Mouse (Mus musculus) CH12.LX (cell line): ENCODE measurements at regions not wholly inside any gene's neighbourhood (a gene's known extent, or its start where the extent isn't known, plus 50 kb on each side); places are given as distances from the start of the nearest gene placed in this dataset.

Source experiments
- CTCF ChIP-seq, 2 experiments: IDR thresholded peaks in 1 of 2; conservative IDR thresholded peaks in 1 of 2; 2 replicates each; pipeline ENCODE4 v1.5.1; 2011 to 2012; ENCODE audit warnings: low read depth in 2 of 2, low read length in 2 of 2, improper control_type of control experiment in 1 of 2, inconsistent platforms in 1 of 2, mild to moderate bottlenecking in 1 of 2, moderate library complexity in 1 of 2
- ELF1 ChIP-seq: IDR thresholded peaks from 2 replicates; pipeline ENCODE4 v1.6.1; 2014; ENCODE audit warnings: low read depth, mild to moderate bottlenecking, inconsistent platforms, low read length, improper control_type of control experiment
- EP300 ChIP-seq: IDR thresholded peaks from 2 replicates; pipeline ENCODE4 v1.6.1; 2011; ENCODE audit warnings: low read length, improper control_type of control experiment
- ETS1 ChIP-seq: conservative IDR thresholded peaks from 2 replicates; pipeline ENCODE4 v1.6.1; 2012; ENCODE audit warnings: low read depth, mild to moderate bottlenecking, inconsistent platforms, low read length, improper control_type of control experiment, moderate library complexity
- MAFK ChIP-seq: IDR thresholded peaks from 2 replicates; pipeline ENCODE4 v1.6.1; 2011; ENCODE audit warnings: low read length, improper control_type of control experiment; ENCODE audit not compliant: insufficient replicate concordance
- MYC ChIP-seq: IDR thresholded peaks from 2 replicates; pipeline ENCODE4 v1.6.1; 2011; ENCODE audit warnings: low read depth, mild to moderate bottlenecking, improper control_type of control experiment, low read length
- PAX5 ChIP-seq: IDR thresholded peaks from 2 replicates; pipeline ENCODE4 v1.6.1; 2012; ENCODE audit warnings: low read length, inconsistent platforms, mixed read lengths
- POLR2A ChIP-seq: IDR thresholded peaks from 2 replicates; pipeline ENCODE4 v1.6.1; 2011; ENCODE audit warnings: low read depth, mild to moderate bottlenecking, improper control_type of control experiment, low read length
- RAD21 ChIP-seq: IDR thresholded peaks from 2 replicates; pipeline ENCODE4 v1.6.1; 2011; ENCODE audit warnings: low read depth, mild to moderate bottlenecking, low read length, improper control_type of control experiment, moderate library complexity
- TBP ChIP-seq: conservative IDR thresholded peaks from 2 replicates; pipeline ENCODE4 v1.6.1; 2011; ENCODE audit warnings: low read depth, low read length, improper control_type of control experiment
- ZNF384 ChIP-seq: IDR thresholded peaks from 2 replicates; pipeline ENCODE4 v1.6.1; 2012; ENCODE audit warnings: low read depth, low read length, improper control_type of control experiment, inconsistent platforms

DNA sequence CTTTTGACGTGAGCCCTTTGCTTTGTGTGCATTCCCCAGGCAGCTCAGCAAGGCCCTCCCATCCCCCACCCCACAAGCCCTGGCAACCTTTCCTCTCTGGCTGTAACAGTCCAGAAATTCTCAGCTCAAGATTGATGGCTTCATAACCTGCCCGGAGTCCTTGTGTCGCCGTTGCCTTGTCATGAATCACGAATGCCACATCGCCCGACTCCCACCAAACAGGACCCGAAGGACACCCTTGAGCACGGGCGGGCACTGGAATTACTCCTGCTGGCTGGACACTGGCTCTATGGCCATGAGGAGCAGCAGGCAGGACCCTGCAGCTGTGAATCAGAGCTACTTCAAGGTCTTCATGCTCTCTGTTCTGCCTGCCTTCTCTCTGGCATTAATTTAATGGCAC lies 106.6 kb upstream of the Nxpe4 start:
- TF ChIP-seq ELF1 = no peak
- no peak for TF ChIP-seq ETS1
- no peak for TF ChIP-seq POLR2A
- no peak for TF ChIP-seq MYC
- TF ChIP-seq MAFK = no peak
- no peak for TF ChIP-seq CTCF (conservative IDR thresholded peaks at IDR 0.05 in 1 of 2, IDR thresholded peaks at IDR 0.05 in 1 of 2; ENCODE audit: low read depth in 2 of 2, low read length in 2 of 2)
- no peak for TF ChIP-seq TBP
- TF ChIP-seq RAD21 = no peak
- TF ChIP-seq ZNF384 = no peak
- TF ChIP-seq EP300 = no peak
- no peak for TF ChIP-seq PAX5
